Mouse (Mus musculus): Measurements from ENCODE around the gene Rab1b. TPM values are rescaled to one million over a fixed set of nuclear protein-coding genes. Genes with fewer than 3 reads are reported as not detected.
A peak's percentile ranks its signal among the peaks of the same experiment; 100 is the strongest.

Rab1b gene
- polyA plus RNA-seq, 2 experiments: 50.6 to 76.2 TPM

DNA sequence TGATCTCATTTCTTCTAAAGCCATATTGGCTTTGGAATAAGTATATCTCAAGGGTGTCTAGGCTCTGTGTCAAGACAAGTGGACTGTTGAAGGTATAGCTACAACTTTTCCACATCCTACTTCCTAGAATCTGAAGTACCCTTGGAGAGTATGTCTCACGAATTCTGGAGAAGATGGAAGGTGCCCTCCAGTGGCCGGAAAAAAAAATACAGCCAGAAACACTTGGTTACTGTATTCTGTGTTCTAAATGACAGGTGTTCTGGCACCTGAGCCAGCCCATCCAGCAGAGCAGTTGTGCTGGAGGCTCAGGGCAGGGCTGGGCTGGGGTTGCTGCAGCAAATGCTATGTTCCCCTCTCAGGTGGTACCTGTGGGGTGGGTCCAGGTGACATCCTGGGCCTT is 32.8 kb upstream of the Rab1b start:
- Histone ChIP-seq H3K36me3 (replicated peaks; ENCODE audit: control insufficient read depth, insufficient read depth, low read depth) (no peaks in the 10 kb centered on the region), H3K27ac (no peak overlapping the region), H3K9ac (replicated peaks) (no peak overlapping the region), H3K27me3 (ENCODE audit: control insufficient read depth, insufficient read depth, low read length) (no peaks in the 10 kb centered on the region), H3K4me3 (ENCODE audit: insufficient read depth in 1 of 2, low read depth in 2 of 2, low read length in 2 of 2) (no peak overlapping the region), H3K4me1 (replicated peaks; ENCODE audit: control insufficient read depth in 2 of 2, insufficient read depth in 2 of 2, low read length in 1 of 2) (no peaks in the 10 kb centered on the region), H3K4me2 (ENCODE audit: low read depth) (no peak overlapping the region), H3K9me3 (ENCODE audit: control insufficient read depth, low read length) (no peaks in the 10 kb centered on the region)
- peak in 1 of 3 experiments; percentile 32 for DNase-seq (ENCODE audit: low read depth in 3 of 3, low spot score in 3 of 3)
- ATAC-seq (ENCODE audit: insufficient read depth): no peak
- TF ChIP-seq CTCF (IDR thresholded peaks at IDR 0.05; ENCODE audit: low read depth) (peak; percentile 62), EP300 (IDR thresholded peaks at IDR 0.05; ENCODE audit: low read depth) (no peak)
- WGBS (ENCODE audit: insufficient replicate concordance): 7% methylated on average over 2 of the region's 2 CpGs

DNA sequence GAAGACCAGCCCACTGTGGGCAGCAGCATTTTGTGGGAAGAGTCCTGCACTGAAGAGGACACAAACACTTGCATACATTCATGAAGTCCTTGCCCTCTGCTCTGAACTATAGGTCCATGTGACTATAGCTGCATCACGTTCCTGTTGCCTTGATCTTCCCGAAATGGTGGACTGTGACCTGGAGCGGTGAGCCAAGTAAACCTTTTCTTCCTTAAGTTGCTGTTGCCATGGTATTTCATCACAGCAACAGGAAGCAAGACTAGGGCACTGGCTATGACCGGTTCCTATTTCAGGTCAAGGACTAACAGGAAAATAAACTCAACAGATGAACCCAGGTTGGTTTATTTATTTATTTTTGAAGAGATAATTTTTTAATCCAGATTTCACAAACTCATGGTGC is 24.4 kb upstream of the Rab1b start:
- WGBS (ENCODE audit: insufficient replicate concordance): 49% methylated on average over 4 of the region's 4 CpGs
- Histone ChIP-seq H3K9ac (replicated peaks) (no peak overlapping the region), H3K4me3 (ENCODE audit: insufficient read depth in 1 of 2, low read depth in 2 of 2, low read length in 2 of 2) (no peak overlapping the region), H3K9me3 (ENCODE audit: control insufficient read depth, low read length) (no peaks in the 10 kb centered on the region), H3K4me1 (replicated peaks; ENCODE audit: control insufficient read depth in 2 of 2, insufficient read depth in 2 of 2, low read length in 1 of 2) (no peaks in the 10 kb centered on the region), H3K4me2 (ENCODE audit: low read depth) (no peak overlapping the region), H3K27ac (no peak overlapping the region), H3K27me3 (ENCODE audit: control insufficient read depth, insufficient read depth, low read length) (no peaks in the 10 kb centered on the region), H3K36me3 (replicated peaks; ENCODE audit: control insufficient read depth, insufficient read depth, low read depth) (no peaks in the 10 kb centered on the region)
- DNase-seq (ENCODE audit: low read depth in 3 of 3, low spot score in 3 of 3): no peak
- ATAC-seq (ENCODE audit: insufficient read depth): no peak
- TF ChIP-seq CTCF (IDR thresholded peaks at IDR 0.05; ENCODE audit: low read depth): no peak
- TF ChIP-seq EP300 (IDR thresholded peaks at IDR 0.05; ENCODE audit: low read depth): no peak

DNA sequence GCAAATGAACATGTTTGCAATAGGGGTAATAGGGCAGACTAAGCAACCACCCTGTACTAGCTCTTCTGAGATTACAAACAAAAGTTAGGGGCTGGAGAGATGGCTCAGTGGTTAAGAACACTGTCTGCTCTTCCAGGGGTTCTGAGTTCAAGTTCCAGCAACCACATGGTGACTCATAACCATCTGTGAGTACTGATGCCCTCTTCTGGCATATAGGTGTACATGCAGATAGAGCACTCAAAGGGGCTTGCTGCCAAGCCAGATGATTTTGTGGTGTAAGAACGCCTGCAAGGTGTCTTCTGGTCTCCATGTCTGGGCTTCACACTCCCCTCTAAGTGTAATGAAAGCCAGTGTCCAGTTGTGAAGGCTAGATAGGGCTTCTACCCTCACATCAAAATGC is 22.9 kb upstream of the Rab1b start:
- no peak overlapping the region for H3K9ac ChIP-seq (replicated peaks)
- TF ChIP-seq CTCF (IDR thresholded peaks at IDR 0.05; ENCODE audit: low read depth): peak; percentile 47
- TF ChIP-seq EP300 (IDR thresholded peaks at IDR 0.05; ENCODE audit: low read depth): no peak
- 36% methylated on average over 1 of the region's 1 CpGs for WGBS (ENCODE audit: insufficient replicate concordance)
- no peak overlapping the region for H3K4me3 ChIP-seq (ENCODE audit: insufficient read depth in 1 of 2, low read depth in 2 of 2, low read length in 2 of 2)
- DNase-seq (ENCODE audit: low read depth in 3 of 3, low spot score in 3 of 3) (no peak), ATAC-seq (ENCODE audit: insufficient read depth) (no peak)
- H3K4me1 ChIP-seq (replicated peaks; ENCODE audit: control insufficient read depth in 2 of 2, insufficient read depth in 2 of 2, low read length in 1 of 2): no peaks in the 10 kb centered on the region
- no peaks in the 10 kb centered on the region for H3K9me3 ChIP-seq (ENCODE audit: control insufficient read depth, low read length)
- H3K27ac ChIP-seq: no peak overlapping the region
- H3K36me3 ChIP-seq (replicated peaks; ENCODE audit: control insufficient read depth, insufficient read depth, low read depth): no peaks in the 10 kb centered on the region
- H3K27me3 ChIP-seq (ENCODE audit: control insufficient read depth, insufficient read depth, low read length): no peaks in the 10 kb centered on the region
- H3K4me2 ChIP-seq (ENCODE audit: low read depth): no peak overlapping the region

DNA sequence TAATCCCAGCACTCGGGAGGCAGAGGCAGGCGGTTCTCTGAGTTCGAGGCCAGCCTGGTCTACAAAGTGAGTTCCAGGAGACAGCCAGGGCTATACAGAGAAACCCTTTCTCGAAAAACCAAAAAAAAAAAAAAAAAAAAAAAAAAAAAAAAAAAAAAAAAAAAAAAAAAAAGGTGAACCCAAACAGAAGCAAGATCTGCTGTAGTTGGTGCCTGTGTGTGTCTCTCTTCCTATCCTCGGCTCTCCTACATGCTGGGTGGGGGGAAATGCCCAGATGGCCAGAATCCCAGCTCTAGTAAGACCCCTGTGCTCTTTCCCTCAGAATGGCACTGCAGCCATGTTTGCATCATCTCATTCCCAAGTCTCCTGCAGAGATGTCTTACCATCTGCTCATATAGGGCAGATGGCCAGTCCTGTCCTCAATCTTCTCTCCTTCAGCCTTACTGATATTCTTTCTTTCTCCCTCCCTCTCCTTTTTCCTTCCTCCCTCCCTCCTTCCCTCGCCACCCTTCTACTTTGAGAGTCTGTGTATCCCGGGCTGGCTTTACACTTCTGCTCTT is 17.3 kb upstream of the Rab1b start:
- TF ChIP-seq EP300 (IDR thresholded peaks at IDR 0.05; ENCODE audit: low read depth) (no peak), CTCF (IDR thresholded peaks at IDR 0.05; ENCODE audit: low read depth) (no peak)
- Histone ChIP-seq H3K36me3 (replicated peaks; ENCODE audit: control insufficient read depth, insufficient read depth, low read depth) (no peaks in the 10 kb centered on the region), H3K4me1 (replicated peaks; ENCODE audit: control insufficient read depth in 2 of 2, insufficient read depth in 2 of 2, low read length in 1 of 2) (no peaks in the 10 kb centered on the region), H3K4me2 (ENCODE audit: low read depth) (no peak overlapping the region), H3K9me3 (ENCODE audit: control insufficient read depth, low read length) (no peaks in the 10 kb centered on the region), H3K27me3 (ENCODE audit: control insufficient read depth, insufficient read depth, low read length) (no peaks in the 10 kb centered on the region), H3K4me3 (ENCODE audit: insufficient read depth in 1 of 2, low read depth in 2 of 2, low read length in 2 of 2) (no peak overlapping the region), H3K27ac (no peak overlapping the region), H3K9ac (replicated peaks) (no peak overlapping the region)
- WGBS (ENCODE audit: insufficient replicate concordance): 45% methylated on average over 7 of the region's 7 CpGs
- no peak for ATAC-seq (ENCODE audit: insufficient read depth)
- no peak for DNase-seq (ENCODE audit: low read depth in 3 of 3, low spot score in 3 of 3)

DNA sequence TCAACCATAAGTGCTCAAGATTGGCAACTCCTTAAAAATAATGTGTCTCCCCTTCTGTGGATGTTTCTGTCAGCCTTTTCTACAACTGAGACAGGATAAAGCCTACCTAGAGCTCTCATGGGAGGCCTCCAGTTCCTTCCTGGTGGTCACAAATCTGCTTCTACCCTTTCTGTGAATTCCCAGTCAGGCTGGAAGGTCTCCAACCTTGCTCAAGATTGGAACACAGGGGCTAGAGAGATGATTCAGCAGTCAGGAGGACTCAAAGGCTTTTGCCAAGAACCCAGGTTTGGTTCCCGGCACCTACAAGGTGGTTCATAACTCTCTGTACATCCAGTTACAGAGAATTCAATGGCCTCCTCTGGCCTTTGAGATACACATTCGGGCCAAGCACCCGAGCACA is 16.4 kb upstream of the Rab1b start:
- no peaks in the 10 kb centered on the region for H3K9me3 ChIP-seq (ENCODE audit: control insufficient read depth, low read length)
- no peak overlapping the region for H3K4me2 ChIP-seq (ENCODE audit: low read depth)
- ATAC-seq (ENCODE audit: insufficient read depth) (no peak), DNase-seq (ENCODE audit: low read depth in 3 of 3, low spot score in 3 of 3) (no peak)
- H3K4me3 ChIP-seq (ENCODE audit: insufficient read depth in 1 of 2, low read depth in 2 of 2, low read length in 2 of 2): no peak overlapping the region
- no peak for TF ChIP-seq CTCF (IDR thresholded peaks at IDR 0.05; ENCODE audit: low read depth)
- no peak for TF ChIP-seq EP300 (IDR thresholded peaks at IDR 0.05; ENCODE audit: low read depth)
- no peak overlapping the region for H3K27ac ChIP-seq
- H3K36me3 ChIP-seq (replicated peaks; ENCODE audit: control insufficient read depth, insufficient read depth, low read depth): no peaks in the 10 kb centered on the region
- H3K4me1 ChIP-seq (replicated peaks; ENCODE audit: control insufficient read depth in 2 of 2, insufficient read depth in 2 of 2, low read length in 1 of 2): no peaks in the 10 kb centered on the region
- no peak overlapping the region for H3K9ac ChIP-seq (replicated peaks)
- WGBS (ENCODE audit: insufficient replicate concordance): 44% methylated on average over 3 of the region's 3 CpGs
- peaks cover 4% of the 10 kb centered on the region for H3K27me3 ChIP-seq (ENCODE audit: control insufficient read depth, insufficient read depth, low read length)

Measured in liver, embryonic 14.5 days (tissue).